Mouse (Mus musculus) cerebellum, adult 9-10 months (tissue): ENCODE results near the gene Rassf3.

ENCODE experiments used
- DNase-seq: peaks from one replicate; pipeline ENCODE4 v3.0.0; 2022

The Rassf3 gene

DNA sequence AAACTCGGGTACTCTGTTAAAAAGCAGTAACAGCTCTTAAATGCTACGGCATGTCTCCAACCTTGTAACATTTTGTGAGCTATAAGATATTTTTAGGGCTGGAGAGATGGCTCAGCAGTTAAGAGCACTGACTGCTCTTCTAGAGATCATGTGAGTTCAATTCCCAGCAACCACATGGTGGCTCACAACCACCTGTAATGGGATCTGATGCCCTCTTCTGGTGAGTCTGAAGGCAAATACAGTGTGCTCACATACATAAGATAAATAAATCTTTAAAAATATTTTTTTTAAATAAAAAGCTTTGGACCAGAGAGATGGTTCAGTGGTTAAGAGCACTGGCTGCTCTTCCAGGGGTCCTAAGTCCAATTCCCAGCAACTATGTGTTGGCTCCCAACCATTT lies 115.8 kb downstream of the Rassf3 start:
- DNase-seq = no peak
